Mouse (Mus musculus) liver, postnatal 0 days (tissue): Measurements from ENCODE around the gene Tmpo.

Experiments used
- CTCF ChIP-seq: sonication (generic); IDR thresholded peaks from 2 replicates; pipeline ENCODE4 v1.5.1; 2016; ENCODE audit warnings: antibody characterized with exemption, low read depth
- EP300 ChIP-seq: IDR thresholded peaks from 2 replicates; pipeline ENCODE4 v1.6.1; 2016; ENCODE audit warnings: antibody characterized with exemption, low read depth, mild to moderate bottlenecking

DNA sequence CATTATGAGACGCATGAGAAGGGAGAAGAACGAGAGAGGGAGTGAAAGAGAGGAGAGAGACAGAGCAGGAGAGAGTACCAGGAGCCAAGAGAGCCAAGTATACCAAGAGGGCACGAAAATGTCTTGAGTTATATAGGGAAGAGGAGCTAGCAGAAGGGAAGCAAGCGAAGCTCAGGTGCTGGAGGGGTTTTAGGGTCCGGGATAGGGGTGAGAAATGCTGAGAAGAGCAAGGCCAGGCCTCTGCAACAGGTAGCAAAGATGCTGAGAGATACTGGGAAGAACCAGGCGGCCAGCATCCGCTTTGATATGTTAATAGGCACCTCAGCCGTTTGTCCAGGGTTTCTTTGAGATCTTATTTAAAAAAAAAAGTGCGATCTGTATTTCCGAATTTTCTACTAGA lies 6.2 kb upstream of the Tmpo start:
- TF ChIP-seq CTCF = no peak
- no peak for TF ChIP-seq EP300
